Mouse (Mus musculus) liver, adult 2 months (tissue): ENCODE measurements around the gene Tldc2. TPM values are rescaled to one million over a fixed set of nuclear protein-coding genes. Genes with fewer than 3 reads are reported as not detected.

Experiments used
- DNase-seq: peaks from one replicate; pipeline ENCODE4 v3.0.0-alpha.2; 2011; ENCODE audit warnings: low read depth, low spot score; ENCODE audit errors: extremely low read depth
- H3K27ac ChIP-seq: fragments of 200-500 bp; replicated peaks from 2 replicates; pipeline ENCODE4 v1.5.1; 2012; ENCODE audit warnings: low read depth, mild to moderate bottlenecking, control low read depth, inconsistent platforms, low read length; ENCODE audit not compliant: insufficient read depth
- H3K27me3 ChIP-seq: fragments of 200-500 bp; 2 replicates; pipeline ENCODE4 v1.6.1; 2012; ENCODE audit warnings: mild to moderate bottlenecking, moderate library complexity, low read length, inconsistent platforms; ENCODE audit not compliant: control insufficient read depth, insufficient read depth
- H3K36me3 ChIP-seq: fragments of 200-500 bp; 2 replicates; pipeline ENCODE4 v1.6.1; 2012; ENCODE audit warnings: low read length, inconsistent platforms; ENCODE audit not compliant: control insufficient read depth, insufficient read depth
- H3K4me1 ChIP-seq: fragments of 200-500 bp; 2 replicates; pipeline ENCODE4 v1.6.1; 2011; ENCODE audit warnings: low read length; ENCODE audit not compliant: control insufficient read depth, insufficient read depth
- H3K4me3 ChIP-seq: fragments of 200-500 bp; 2 replicates; pipeline ENCODE4 v1.5.1; 2011; ENCODE audit warnings: low read depth, mild to moderate bottlenecking, control low read depth, low read length, moderate library complexity; ENCODE audit not compliant: insufficient read depth
- H3K79me2 ChIP-seq: fragments of 200-500 bp; 2 replicates; pipeline ENCODE4 v1.6.1; 2012; ENCODE audit warnings: inconsistent platforms, mild to moderate bottlenecking, low read length, moderate library complexity; ENCODE audit not compliant: control insufficient read depth, insufficient read depth
- H3K9ac ChIP-seq: fragments of 200-500 bp; 2 replicates; pipeline ENCODE4 v1.6.1; 2012; ENCODE audit warnings: low read depth, mild to moderate bottlenecking, control low read depth, inconsistent platforms, low read length
- CTCF ChIP-seq: fragments of 200-500 bp; IDR thresholded peaks from 2 replicates; pipeline ENCODE4 v1.5.1; 2011; ENCODE audit warnings: low read depth, low read length, control low read depth
- POLR2A ChIP-seq: fragments of 200-500 bp; IDR thresholded peaks from 2 replicates; pipeline ENCODE4 v1.6.1; 2011; ENCODE audit warnings: low read length, control low read depth; ENCODE audit not compliant: insufficient read depth; ENCODE audit errors: extremely low read depth
- WGBS: fragments of 180-500 bp; shearing (Covaris S2); methylation state at CpG from one replicate; pipeline ENCODE4 v1.1.7; 2018; 5-methylcytosine and 5-hydroxymethylcytosine counted together
- polyA plus RNA-seq: library from polyadenylated mRNA; depleted of rRNA; stranded (reverse); fragments of >200 nt; gene quantifications from 2 replicates; pipeline ENCODE4 v1.2.3, GENCODE M21; 2012
- total RNA-seq: library from RNA; depleted of rRNA; stranded (reverse); fragments of >200 nt; gene quantifications from 2 replicates; pipeline ENCODE4 v1.2.3, GENCODE M21; 2014

The Tldc2 gene
- total and polyA plus RNA-seq, 2 experiments: not detected

DNA sequence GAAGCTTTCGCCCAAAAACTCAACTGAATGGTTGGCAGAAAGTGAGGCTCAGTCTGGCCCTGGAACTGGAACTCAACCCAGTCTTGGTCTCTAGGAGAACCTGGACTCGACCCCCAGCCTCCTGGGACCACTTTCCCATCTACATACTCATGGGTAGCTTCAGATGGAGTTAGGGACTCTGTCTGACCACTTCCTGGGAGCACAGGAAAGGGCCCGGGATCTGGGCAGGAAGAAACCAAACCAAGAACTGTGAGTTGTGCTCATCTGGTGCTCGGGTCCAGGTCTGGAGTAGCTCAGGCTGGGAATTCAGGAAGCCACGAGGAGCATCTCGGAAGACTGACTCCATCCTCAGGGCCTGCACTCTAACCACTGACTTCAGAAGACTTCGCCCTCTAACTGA, 10.3 kb upstream of the Tldc2 start:
- H3K36me3 ChIP-seq: no peaks in the 10 kb centered on the region
- peaks cover 10% of the 10 kb centered on the region for H3K27me3 ChIP-seq
- peaks cover 12% of the 10 kb centered on the region for H3K4me1 ChIP-seq
- DNase-seq: no peak
- H3K27ac ChIP-seq: no peak overlapping the region
- peaks cover 4% of the 10 kb centered on the region; the same call in 1 of the 2 replicates for H3K79me2 ChIP-seq
- no peak for TF ChIP-seq CTCF
- H3K4me3 ChIP-seq: no peak overlapping the region
- no peak overlapping the region for H3K9ac ChIP-seq
- 72% methylated on average over 7 of the region's 7 CpGs for WGBS

DNA sequence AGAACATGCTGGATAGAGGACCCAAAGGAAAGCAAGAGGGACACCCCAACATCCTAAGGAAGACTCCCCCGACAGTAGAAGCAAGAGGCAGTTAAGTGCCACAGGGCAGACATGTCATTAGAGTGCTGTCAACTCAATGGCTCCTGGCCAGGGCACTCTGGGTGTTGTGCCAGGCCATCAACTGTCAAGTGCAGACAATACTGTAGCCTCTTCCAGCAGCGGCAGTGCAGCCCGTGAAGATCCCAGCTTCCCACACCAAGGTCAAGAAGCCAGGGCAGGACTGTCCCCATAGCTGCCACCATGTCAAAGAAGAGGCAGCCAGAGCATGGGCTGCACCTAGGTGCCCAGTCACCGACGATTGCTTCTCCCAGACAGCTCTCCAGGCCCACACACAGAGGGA, 9.7 kb upstream of the Tldc2 start:
- Histone ChIP-seq H3K27me3 (peaks cover 10% of the 10 kb centered on the region), H3K9ac (peak overlapping the region; percentile 25), H3K4me3 (peak overlapping the region; percentile 49), H3K4me1 (peaks cover 9% of the 10 kb centered on the region), H3K27ac (peak overlapping the region; percentile 55), H3K79me2 (peaks cover 4% of the 10 kb centered on the region; the same call in 1 of the 2 replicates), H3K36me3 (no peaks in the 10 kb centered on the region)
- no peak for DNase-seq
- 33% methylated on average over 5 of the region's 5 CpGs for WGBS
- TF ChIP-seq POLR2A: no peak
- no peak for TF ChIP-seq CTCF

DNA sequence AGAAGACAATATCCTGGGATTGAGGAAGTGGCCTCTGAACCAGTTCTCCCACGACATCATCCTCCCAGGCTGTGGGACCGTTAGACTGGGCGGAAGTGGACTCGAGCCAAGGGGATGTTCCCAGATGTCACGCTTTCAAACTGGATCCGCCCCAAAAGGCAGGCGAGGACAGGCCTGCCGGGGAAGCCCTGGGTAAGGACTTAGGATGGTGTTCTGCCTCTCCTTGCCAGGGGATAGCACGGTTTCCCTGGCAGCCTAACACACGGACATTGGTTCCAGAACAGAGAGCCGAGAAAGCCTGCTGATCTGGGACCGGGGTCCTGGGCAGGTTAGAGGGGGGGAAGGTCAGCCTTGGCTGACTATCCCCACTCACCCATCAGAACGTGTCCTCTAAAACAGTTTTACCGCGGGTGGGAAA, 9.2 kb upstream of the Tldc2 start:
- 6% methylated on average over 15 of the region's 15 CpGs for WGBS
- Histone ChIP-seq H3K27ac (peak overlapping the region; percentile 59), H3K4me1 (peaks cover 9% of the 10 kb centered on the region), H3K9ac (peak overlapping the region; percentile 78), H3K36me3 (no peaks in the 10 kb centered on the region), H3K4me3 (peak overlapping the region; percentile 92), H3K27me3 (peaks cover 10% of the 10 kb centered on the region), H3K79me2 (peaks cover 4% of the 10 kb centered on the region; the same call in 1 of the 2 replicates)
- DNase-seq: peak; percentile 54
- TF ChIP-seq POLR2A (no peak), CTCF (no peak)

DNA sequence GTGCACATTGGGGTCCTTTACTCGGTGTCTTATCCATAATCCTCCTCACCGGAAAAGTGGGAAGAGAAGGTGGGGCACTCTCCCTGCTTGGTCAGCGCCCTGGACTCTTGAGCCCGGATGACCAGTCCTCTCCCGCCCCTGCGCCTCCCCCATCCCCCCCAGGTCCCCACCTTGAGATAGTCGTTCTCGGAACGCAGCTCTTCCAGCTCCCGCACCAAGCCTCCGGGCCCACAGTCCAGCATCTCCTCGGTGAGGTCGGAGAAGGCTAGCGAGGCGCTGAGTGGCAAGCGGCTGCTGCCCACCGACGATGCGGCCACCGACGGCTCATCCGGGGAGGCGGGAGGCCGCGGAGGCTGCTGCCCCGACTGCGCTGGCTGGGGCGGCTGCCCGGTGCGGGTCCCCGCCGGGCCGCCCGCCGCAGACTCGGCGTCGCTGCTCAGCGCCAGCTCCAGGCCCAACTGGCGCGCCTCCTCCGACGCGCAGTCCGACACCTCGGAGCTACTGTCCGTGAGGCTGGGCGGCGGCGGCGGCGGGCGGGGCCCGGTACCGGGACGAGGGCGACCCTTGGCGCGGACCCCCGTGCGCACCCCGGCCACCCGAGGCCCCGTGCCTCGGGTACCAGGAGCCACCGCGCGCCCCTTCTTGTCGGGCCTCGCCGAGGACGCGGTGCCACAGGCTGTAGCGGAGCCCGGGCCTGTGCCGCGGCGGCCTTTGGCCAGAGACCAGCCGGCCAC, 8.6 kb upstream of the Tldc2 start:
- peaks cover 9% of the 10 kb centered on the region for H3K4me1 ChIP-seq
- WGBS: 2% methylated on average over 79 of the region's 79 CpGs
- peak overlapping the region; percentile 92 for H3K4me3 ChIP-seq
- H3K27ac ChIP-seq: peak overlapping the region; percentile 59
- TF ChIP-seq POLR2A (no peak), CTCF (no peak)
- DNase-seq: no peak
- peaks cover 10% of the 10 kb centered on the region for H3K27me3 ChIP-seq
- peak overlapping the region; percentile 78 for H3K9ac ChIP-seq
- peaks cover 2% of the 10 kb centered on the region; the same call in 1 of the 2 replicates for H3K79me2 ChIP-seq
- H3K36me3 ChIP-seq: no peaks in the 10 kb centered on the region

DNA sequence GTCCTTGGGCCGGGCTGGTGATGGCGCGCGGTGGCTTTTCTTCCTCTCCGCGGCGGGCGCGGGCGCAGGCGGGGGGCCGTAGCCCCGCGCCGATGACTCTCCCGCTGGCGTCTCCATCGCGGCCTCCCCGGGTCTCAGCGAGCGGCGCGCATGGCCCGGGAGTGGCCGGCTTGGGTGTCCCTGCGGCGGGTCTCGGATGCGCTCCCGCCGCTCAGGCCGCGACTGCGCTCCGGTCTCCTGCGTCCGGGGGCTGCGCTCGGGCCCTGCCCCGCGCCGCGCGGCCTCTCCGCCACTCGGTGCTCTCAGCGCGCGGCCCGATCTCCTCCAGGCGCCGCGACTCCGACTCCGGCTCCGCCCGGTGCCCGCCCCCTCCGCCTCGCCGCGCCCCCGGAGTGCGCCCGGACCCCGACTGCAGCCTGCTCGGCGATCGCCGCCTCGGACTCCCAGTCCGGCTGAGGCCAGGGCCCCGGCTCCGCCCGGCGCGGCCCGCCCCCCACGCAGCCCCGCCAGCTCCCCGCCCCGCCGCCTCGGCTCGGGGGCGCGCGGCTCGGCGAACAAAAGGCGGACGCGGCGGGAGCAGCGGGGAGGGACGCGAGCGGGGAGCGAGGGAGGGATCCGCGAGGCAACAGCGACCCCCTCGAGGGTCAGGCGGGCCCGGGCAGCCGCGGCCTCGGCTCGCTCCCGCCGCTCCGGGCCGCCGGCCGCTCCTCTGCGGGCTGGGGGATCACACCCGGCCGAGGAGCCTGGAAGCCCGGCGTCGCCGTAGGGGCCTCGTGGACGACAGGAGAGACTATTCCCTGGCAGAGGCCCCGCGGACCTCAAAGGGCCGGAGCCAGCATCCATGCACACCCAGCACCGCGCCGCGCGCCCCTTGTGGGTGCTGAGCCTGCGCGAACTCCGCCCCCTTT, 7.8 kb upstream of the Tldc2 start, which contains the start of gene Soga1:
Gene Soga1, minus strand, starts transcription at position 462 of the 908 bp plus-strand sequence.
- H3K9ac ChIP-seq: peak within 1 kb of the TSS; percentile 78
- peaks cover 10% of the 10 kb centered on the region for H3K27me3 ChIP-seq
- DNase-seq: no peak
- peak within 1 kb of the TSS; percentile 92 for H3K4me3 ChIP-seq
- no peaks in the 10 kb centered on the region for H3K36me3 ChIP-seq
- WGBS: 1% methylated on average over 125 of the region's 136 CpGs
- no peak within 1 kb of the TSS; the same call in 1 of the 2 replicates for H3K27ac ChIP-seq
- peaks cover 7% of the 10 kb centered on the region for H3K4me1 ChIP-seq
- no peaks in the 10 kb centered on the region for H3K79me2 ChIP-seq
- no peak for TF ChIP-seq POLR2A
- peak; percentile 20 for TF ChIP-seq CTCF
